Mouse (Mus musculus) adrenal gland, adult 10 weeks (tissue): Measurements from ENCODE around the gene Defb36. TPM values are rescaled to one million over a fixed set of nuclear protein-coding genes. Genes with fewer than 3 reads are reported as not detected.

Experiments used
- polyA plus RNA-seq: library from polyadenylated mRNA; stranded (reverse); fragments of 350-450 nt; fragmentation: Illumina TruSeq; extraction: RNeasy Lipid Tissue Mini Kit (QIAGEN cat#74804); gene quantifications from one replicate; pipeline ENCODE4 v1.2.3, GENCODE M21; 2014; ENCODE audit warnings: low read depth, low replicate concordance

Defb36 gene
- not detected for polyA plus RNA-seq

GRCm38 (mm10) chr2:152604057-152604456 is at the start of gene Defb36:
TSS of gene Defb36 (plus strand) at chr2:152604327.

GRCm38 (mm10) chr2:152569038-152569437 is 35.1 kb upstream of the Defb36 start, which contains the start of gene Gm17416:
TSS of gene Gm17416 (plus strand) at chr2:152569338.

GRCm38 (mm10) chr2:152572114-152572794 is 31.9 kb upstream of the Defb36 start, which contains the start of gene Defb21:
TSS of gene Defb21 (plus strand) at chr2:152572744.

GRCm38 (mm10) chr2:152580107-152580506 is 24.0 kb upstream of the Defb36 start, which contains the start of gene Defb19:
TSS of gene Defb19 (minus strand) at chr2:152580312.

GRCm38 (mm10) chr2:152599299-152599698 is 4.8 kb upstream of the Defb36 start, which contains the start of gene Defb45:
TSS of gene Defb45 (minus strand) at chr2:152599399.

GRCm38 (mm10) chr2:152622953-152623352 is 18.8 kb downstream of the Defb36 start, which contains the start of gene Defb25:
TSS of gene Defb25 (minus strand) at chr2:152623053.

GRCm38 (mm10) chr2:152626774-152627591 is 22.9 kb downstream of the Defb36 start, which contains the start of gene Rem1:
TSS of gene Rem1 (plus strand) at chr2:152626951.

Other genes starting within 250 kb of the Defb36 start
- 2.0 TPM for gene Nrsn2, start 227.7 kb upstream of the Defb36 start, polyA plus RNA-seq
- 0.58 TPM for gene Sox12, start 206.3 kb upstream of the Defb36 start, polyA plus RNA-seq
- 3.8 TPM for gene Zcchc3, start 189.3 kb upstream of the Defb36 start, polyA plus RNA-seq
- not detected for gene 6820408C15Rik, start 188.7 kb upstream of the Defb36 start, polyA plus RNA-seq
- gene Defb23, start 139.7 kb upstream of the Defb36 start, polyA plus RNA-seq, result not detected
- gene Defb20, start 127.3 kb upstream of the Defb36 start, polyA plus RNA-seq, result 1.7 TPM
- gene Defb22, start 114.2 kb upstream of the Defb36 start, polyA plus RNA-seq, result not detected
- gene Defb26, start 92.6 kb upstream of the Defb36 start, polyA plus RNA-seq, result not detected
- gene Defb28, start 86.1 kb upstream of the Defb36 start, polyA plus RNA-seq, result not detected
- not detected for gene Defb29, start 64.2 kb upstream of the Defb36 start, polyA plus RNA-seq
- not detected for gene Gm17416, start 35.0 kb upstream of the Defb36 start, polyA plus RNA-seq
- gene Defb21, start 31.6 kb upstream of the Defb36 start, polyA plus RNA-seq, result not detected
- gene Defb19, start 24.0 kb upstream of the Defb36 start, polyA plus RNA-seq, result not detected
- not detected for gene Defb45, start 4.9 kb upstream of the Defb36 start, polyA plus RNA-seq
- gene Defb25, start 18.7 kb downstream of the Defb36 start, polyA plus RNA-seq, result not detected
- gene Rem1, start 22.6 kb downstream of the Defb36 start, polyA plus RNA-seq, result 2.4 TPM
- 56.0 TPM for gene H13, start 65.1 kb downstream of the Defb36 start, polyA plus RNA-seq
- gene Mcts2, start 82.7 kb downstream of the Defb36 start, polyA plus RNA-seq, result 38.9 TPM
- 52.4 TPM for gene Id1, start 131.9 kb downstream of the Defb36 start, polyA plus RNA-seq
- not detected for gene Cox4i2, start 149.8 kb downstream of the Defb36 start, polyA plus RNA-seq
- 22.3 TPM for gene Bcl2l1, start 227.4 kb downstream of the Defb36 start, polyA plus RNA-seq
- gene Tpx2, start 243.6 kb downstream of the Defb36 start, polyA plus RNA-seq, result 9.4 TPM